Mouse (Mus musculus) brain, embryonic 14.5 days (tissue): ENCODE results near the gene Cacng2. TPM values are rescaled to one million over a fixed set of nuclear protein-coding genes. Genes with fewer than 3 reads are reported as not detected.

Source experiments
- DNase-seq: peaks from one replicate; pipeline ENCODE4 v3.0.0-alpha.2; 2011; ENCODE audit warnings: low read depth
- CTCF ChIP-seq: fragments of 200-500 bp; IDR thresholded peaks from 2 replicates; pipeline ENCODE4 v1.5.1; 2012; ENCODE audit warnings: inconsistent platforms, mild to moderate bottlenecking, moderate library complexity, borderline replicate concordance; ENCODE audit not compliant: insufficient read depth, insufficient read length; ENCODE audit errors: extremely low read depth
- POLR2A ChIP-seq: fragments of 200-500 bp; IDR thresholded peaks from 2 replicates; pipeline ENCODE4 v1.6.1; 2012; ENCODE audit warnings: mild to moderate bottlenecking, inconsistent platforms, borderline replicate concordance; ENCODE audit not compliant: poor library complexity, insufficient read depth, insufficient read length, severe bottlenecking; ENCODE audit errors: extremely low read depth
- polyA plus RNA-seq: library from polyadenylated mRNA; depleted of rRNA; stranded (reverse); fragments of >200 nt; gene quantifications from 2 replicates; pipeline ENCODE4 v1.2.3, GENCODE M21; 2012

Gene Cacng2
- polyA plus RNA-seq, 1 experiment = 17.5 TPM

DNA sequence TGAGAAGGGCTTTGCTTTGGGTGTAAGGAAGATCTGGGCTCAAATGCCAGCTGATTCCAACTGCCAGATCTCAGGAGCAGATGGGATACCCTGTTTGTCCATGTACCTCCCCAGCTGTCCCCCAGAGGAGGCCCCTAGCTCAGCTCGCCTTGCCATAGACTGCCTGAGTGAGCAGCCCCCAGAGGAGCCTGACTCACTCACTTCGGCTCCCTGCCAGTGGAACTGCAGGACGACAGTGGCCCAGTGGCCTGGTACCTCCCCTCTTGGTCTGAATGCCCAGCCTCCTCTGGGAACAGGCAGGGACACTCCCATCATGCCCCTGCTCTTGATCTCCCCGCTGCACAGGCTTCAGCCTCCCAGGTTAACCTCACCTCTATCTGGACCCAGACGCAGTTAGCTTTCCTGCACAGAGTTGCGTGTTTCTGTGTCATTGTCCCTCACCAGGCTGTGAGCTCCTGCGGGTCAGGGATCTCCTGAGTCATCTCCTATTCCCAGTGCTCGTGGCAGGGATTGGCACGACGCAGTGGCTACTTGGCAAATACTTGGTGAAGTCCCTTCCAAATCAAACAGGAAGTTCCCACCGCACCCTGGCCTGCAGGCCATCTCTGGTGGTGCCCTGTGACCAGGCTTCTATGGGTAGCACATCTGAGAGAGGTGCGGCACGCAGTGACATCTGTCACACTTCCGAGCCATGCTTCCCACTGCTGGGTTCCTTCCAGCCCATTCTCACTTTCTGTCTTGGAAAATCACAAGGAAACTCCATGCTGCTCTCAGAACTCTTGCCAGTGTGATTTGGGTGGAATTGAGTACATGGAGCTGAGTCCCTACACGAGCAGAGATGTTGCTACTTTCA, 40.8 kb downstream of the Cacng2 start:
- TF ChIP-seq CTCF (no peak), POLR2A (no peak)
- peak; percentile 32 for DNase-seq

DNA sequence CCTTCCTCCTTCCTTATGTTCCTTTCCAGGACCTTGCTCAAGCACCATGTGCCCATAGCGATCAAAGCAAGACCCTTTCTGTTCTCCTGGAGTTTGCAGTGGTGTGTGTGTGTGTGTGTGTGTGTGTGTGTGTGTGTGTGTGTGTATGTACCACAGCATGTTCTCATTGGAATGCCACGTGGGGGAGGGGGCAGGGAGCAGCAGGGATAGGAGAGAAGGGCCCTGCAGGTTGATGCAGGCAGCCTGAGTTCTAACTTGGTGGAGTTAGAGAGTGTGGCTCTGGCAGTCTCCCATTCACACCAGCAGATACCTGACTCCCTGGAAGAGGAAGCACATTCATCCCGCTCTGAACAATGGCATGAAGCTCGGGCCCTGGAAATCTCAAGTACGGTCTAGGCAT, 41.6 kb downstream of the Cacng2 start:
- no peak for DNase-seq
- TF ChIP-seq POLR2A (no peak), CTCF (no peak)

DNA sequence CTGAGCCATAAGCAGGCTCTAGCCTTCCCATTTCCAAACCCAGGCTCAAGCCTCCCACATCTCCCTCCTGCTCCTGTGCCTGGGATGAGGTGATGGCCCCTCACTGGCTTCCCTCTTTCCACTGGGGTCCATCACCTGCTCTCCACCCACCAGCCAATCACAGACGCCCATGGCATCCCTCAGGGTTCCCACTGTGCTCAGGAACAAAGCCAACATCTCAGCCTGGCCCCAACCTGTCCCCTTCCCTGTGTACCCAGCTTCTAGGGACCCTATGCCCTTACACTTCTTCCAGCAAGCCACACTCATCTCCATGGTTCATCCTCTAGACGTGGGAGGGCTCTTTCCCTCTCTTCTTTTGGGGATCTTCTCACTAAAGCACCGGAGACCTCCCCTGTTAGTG, 43.9 kb downstream of the Cacng2 start:
- no peak for TF ChIP-seq CTCF
- TF ChIP-seq POLR2A = no peak

DNA sequence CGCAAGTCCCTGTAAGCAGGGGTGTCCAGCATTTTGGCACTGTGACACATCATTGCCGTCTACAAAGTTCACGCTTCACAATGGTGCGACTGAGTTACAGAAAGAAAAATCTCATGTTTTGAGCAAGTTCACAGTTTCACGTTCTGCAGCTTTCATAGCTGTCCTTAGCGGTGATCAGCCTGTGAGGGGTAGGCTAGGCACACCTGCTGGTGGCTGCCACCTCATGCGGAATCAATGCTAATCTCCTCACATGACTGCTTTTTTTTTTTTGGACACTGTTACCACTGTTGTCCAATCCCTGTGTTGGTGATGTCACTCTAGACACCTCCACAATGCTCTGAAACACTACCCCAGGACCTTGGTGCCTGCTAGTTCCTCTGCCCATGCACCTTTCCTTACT, 46.7 kb downstream of the Cacng2 start:
- TF ChIP-seq POLR2A = no peak
- TF ChIP-seq CTCF = no peak
- DNase-seq = no peak

More for the DNA sequence above, 43.9 kb downstream of the Cacng2 start:
- no peak for DNase-seq

DNA sequence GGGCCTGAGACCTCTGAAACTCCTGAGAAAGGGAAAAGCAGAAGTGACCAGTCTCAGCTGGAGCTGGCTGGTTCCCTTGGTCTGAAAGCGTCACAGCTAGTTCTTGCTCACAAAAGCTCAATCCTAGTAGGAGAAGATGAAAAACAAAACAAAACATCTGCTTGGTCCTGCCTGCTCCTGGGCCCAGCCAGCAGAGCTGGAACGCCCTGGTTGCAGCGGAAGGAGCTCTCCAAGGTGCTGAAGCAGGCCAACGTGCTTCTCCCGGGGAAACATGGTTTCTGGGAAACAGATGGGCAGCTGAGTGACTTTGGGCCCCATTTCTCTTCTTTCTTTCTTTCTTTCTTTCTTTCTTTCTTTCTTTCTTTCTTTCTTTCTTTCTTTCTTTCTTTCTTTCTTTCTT, 53.4 kb downstream of the Cacng2 start:
- no peak for TF ChIP-seq POLR2A
- TF ChIP-seq CTCF = no peak
- DNase-seq = peak; percentile 38

DNA sequence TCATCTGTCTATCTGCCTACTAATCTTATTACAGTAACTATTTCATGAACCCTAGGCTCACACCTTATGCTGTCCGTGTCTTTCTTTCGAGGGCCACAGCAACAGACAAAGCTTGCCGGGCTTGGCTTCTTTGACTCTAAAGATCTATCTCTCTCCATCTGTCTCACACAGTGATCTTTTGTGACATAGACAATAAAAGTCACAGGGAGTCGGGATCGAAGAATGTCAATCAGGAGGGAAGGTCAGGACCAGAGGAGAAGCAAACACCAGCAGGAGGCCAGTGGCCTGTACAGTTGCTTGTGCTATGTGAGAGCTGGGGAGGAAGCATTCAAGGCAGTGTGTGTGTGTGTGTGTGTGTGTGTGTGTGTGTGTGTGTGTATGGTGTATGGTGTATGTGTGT, 54.3 kb downstream of the Cacng2 start:
- no peak for DNase-seq
- TF ChIP-seq CTCF (no peak), POLR2A (no peak)

DNA sequence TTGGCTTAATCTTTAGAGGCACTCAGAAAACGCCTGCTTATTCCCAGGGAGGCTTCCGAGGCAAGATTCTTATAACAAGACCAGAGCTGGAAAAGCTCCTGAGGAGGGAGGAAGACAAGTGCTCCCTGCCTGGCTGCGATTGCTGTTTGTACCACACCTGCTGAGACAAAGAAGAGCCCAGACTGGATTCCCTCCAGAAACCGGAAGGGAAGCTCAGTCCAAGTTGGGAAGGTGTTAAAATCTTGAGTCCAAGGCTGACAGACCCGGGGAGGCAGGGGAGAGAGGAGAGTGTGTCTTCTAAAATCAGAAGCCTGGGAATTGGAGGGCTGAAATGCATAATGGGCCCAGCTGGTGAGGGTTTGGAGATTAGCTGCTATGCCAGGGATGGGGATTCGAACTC, 55.5 kb downstream of the Cacng2 start:
- peak; percentile 55 for DNase-seq
- TF ChIP-seq POLR2A (no peak), CTCF (no peak)

DNA sequence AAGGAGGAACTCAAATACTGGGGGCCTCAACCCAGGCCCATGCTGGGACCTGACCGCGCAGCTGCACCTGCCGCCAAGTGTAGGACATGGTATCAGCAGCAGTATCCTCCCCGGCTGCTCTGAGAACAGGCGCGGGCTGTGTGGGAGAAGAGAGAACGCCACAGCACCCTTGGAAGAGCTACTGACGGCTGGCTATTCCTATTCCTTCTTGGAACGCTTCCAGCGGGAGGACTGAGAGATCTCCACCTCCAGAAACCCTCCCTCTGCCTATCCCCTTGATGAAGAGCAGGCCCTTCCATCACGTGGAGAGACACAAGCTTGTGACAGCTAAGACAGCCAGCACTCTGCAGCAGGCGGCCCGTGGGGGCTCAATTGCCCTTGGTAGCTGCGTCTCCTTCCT, 57.4 kb downstream of the Cacng2 start:
- DNase-seq = no peak
- TF ChIP-seq POLR2A = no peak
- TF ChIP-seq CTCF = no peak

DNA sequence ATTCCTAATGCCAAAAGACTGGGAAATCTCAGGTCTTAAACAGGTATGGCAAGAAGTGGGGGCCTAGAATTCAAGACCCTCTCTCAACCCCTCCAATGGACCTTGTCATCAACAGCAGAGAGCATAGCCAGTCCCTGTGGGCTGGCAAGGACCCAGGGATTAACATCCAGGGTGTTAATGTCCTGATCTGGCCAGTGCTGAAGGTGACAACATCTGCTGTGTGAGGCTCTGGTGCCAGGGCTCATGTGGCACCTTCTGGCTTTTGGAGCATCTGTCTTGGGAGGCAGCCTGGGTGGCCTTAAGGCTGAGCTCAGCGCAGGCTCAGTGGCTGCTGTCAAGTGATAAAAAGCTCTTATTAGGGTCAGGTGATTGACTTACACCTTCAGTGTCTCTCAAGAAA, 62.9 kb downstream of the Cacng2 start:
- TF ChIP-seq POLR2A (no peak), CTCF (no peak)
- DNase-seq = peak; percentile 24

DNA sequence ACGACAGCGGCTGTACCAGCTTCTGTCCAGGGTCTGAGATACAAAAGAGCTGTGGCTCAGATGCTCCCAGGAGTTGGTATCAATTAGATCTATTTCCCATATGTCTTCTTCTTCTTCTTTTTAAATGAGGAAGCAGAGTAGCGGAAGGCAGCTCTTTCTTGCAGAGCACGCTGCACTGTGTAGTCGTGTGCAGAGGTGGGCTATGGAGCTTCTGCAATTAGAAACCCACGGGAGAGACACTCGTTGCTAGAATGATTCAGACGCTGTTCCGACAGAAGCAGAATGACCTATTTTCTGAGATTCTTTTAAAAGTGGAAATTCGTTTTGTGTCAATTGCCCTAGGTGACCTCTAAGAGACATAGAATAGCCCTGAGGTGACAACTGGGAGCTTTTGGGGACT, 69.1 kb downstream of the Cacng2 start:
- no peak for DNase-seq
- TF ChIP-seq CTCF (no peak), POLR2A (no peak)

DNA sequence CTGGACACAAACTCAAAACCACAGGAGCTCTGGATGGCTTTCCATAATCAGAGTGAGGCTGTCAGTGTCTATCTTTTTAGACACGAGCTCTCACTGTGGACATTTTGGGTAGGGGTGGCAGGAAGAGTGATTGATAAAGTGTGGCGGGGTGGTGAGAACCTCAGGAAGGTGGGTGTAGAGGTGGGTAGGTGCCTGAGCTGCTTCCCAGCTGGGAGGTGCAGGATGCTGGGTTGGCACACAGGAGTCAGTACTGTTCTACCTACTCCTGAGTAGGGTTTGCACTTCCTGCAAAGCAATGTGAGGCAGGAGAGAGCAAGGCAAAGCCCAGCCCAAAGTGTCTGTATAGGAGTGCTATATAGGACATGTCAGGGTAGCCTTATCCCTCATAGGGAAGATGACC, 69.9 kb downstream of the Cacng2 start:
- no peak for DNase-seq
- TF ChIP-seq CTCF (no peak), POLR2A (no peak)

DNA sequence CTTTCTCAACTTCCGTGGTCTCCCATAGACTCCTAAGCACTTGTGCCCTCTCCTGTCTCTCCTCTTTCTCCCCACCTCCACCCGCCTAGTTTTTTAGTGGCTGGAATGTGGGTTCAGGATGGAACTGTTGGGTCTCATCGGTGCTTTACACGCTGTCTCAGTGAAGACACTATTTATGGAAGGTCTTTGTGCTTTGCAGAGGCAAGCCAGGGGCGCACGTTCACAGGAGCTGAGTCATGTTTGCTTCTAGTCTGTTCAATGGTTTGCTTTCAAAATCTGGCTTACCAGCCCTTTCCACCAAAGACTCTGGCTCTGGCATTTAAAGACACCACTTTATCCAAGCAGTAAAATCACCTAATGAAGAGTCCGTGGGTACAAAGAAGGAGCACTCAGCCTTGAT, 74.0 kb downstream of the Cacng2 start:
- DNase-seq = no peak
- TF ChIP-seq CTCF (no peak), POLR2A (no peak)
